Mouse (Mus musculus) ES-Bruce4 (cell line): Measurements from ENCODE around the gene Dpp10. TPM values are rescaled to one million over a fixed set of nuclear protein-coding genes. Genes with fewer than 3 reads are reported as not detected.

Experiments
- H3K27ac ChIP-seq: 2 replicates; pipeline ENCODE4 v1.5.1; 2012; ENCODE audit warnings: low read length, inconsistent platforms; ENCODE audit not compliant: insufficient read depth
- H3K27me3 ChIP-seq: 2 replicates; pipeline ENCODE4 v1.6.1; 2012; ENCODE audit warnings: mild to moderate bottlenecking, low read length, inconsistent platforms; ENCODE audit not compliant: control insufficient read depth, poor library complexity, insufficient read depth, severe bottlenecking
- H3K36me3 ChIP-seq: 2 replicates; pipeline ENCODE4 v1.6.1; 2012; ENCODE audit warnings: inconsistent platforms, mild to moderate bottlenecking, low read length, moderate library complexity; ENCODE audit not compliant: control insufficient read depth, poor library complexity, insufficient read depth, severe bottlenecking
- H3K4me1 ChIP-seq: one replicate; pipeline ENCODE4 v1.8.1; 2011; ENCODE audit warnings: low read length; ENCODE audit not compliant: control insufficient read depth, insufficient read depth
- H3K4me3 ChIP-seq: 2 replicates; pipeline ENCODE4 v1.5.1; 2011; ENCODE audit warnings: low read depth, mild to moderate bottlenecking, low read length
- H3K9ac ChIP-seq: 2 replicates; pipeline ENCODE4 v1.6.1; 2012; ENCODE audit warnings: low read depth, mild to moderate bottlenecking, inconsistent platforms; ENCODE audit not compliant: poor library complexity, severe bottlenecking
- H3K9me3 ChIP-seq: replicated peaks from 2 replicates; pipeline ENCODE4 v1.6.1; 2012; ENCODE audit warnings: mild to moderate bottlenecking, low read length, inconsistent platforms; ENCODE audit not compliant: control insufficient read depth, poor library complexity, insufficient read depth, severe bottlenecking
- CTCF ChIP-seq: IDR thresholded peaks from one replicate; pipeline ENCODE4 v1.8.1; 2011; ENCODE audit warnings: low read depth, low read length
- EP300 ChIP-seq: IDR thresholded peaks from 2 replicates; pipeline ENCODE4 v1.6.1; 2011; ENCODE audit warnings: low read depth, low read length; ENCODE audit not compliant: insufficient read depth
- POLR2A ChIP-seq: IDR thresholded peaks from one replicate; pipeline ENCODE4 v1.8.1; 2011; ENCODE audit warnings: low read length; ENCODE audit not compliant: insufficient read depth
- polyA plus RNA-seq: library from polyadenylated mRNA; stranded (reverse); fragments of >200 nt; gene quantifications from 2 replicates; pipeline ENCODE4 v1.2.4, GENCODE M21; 2011; ENCODE audit warnings: low read depth; ENCODE audit not compliant: missing spikeins, insufficient read depth, insufficient read length

The Dpp10 gene
- polyA plus RNA-seq, 1 experiment = 0.33 TPM

DNA sequence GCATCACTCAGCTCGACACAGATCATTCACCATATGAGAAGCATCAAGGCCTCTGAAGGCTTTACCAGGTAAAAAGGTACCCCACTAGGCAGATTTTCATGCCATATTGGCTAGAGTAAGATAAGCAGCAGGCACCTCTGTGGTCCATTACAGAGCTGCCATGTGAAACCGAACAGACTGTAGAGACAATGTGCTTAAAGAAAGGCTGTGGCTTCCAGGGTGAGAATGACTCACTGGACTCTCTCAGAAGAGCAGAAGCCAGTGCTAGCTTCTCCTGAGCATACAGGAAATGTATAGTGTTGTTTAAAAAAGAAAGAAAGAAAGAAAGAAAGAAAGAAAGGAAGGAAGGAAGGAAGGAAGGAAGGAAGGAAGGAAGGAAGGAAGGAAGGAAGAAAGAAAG lies 386.9 kb downstream of the Dpp10 start:
- Histone ChIP-seq H3K9me3 (no peaks in the 10 kb centered on the region), H3K4me3 (no peak overlapping the region), H3K27me3 (no peaks in the 10 kb centered on the region), H3K4me1 (no peaks in the 10 kb centered on the region), H3K9ac (no peak overlapping the region), H3K36me3 (no peaks in the 10 kb centered on the region), H3K27ac (no peak overlapping the region)
- TF ChIP-seq POLR2A (no peak), CTCF (no peak), EP300 (no peak)

GRCm38 (mm10) chr1:123656607-123657006 lies 388.8 kb downstream of the Dpp10 start:
- Histone ChIP-seq H3K4me1 (no peaks in the 10 kb centered on the region), H3K27ac (no peak overlapping the region), H3K9me3 (no peaks in the 10 kb centered on the region), H3K4me3 (no peak overlapping the region), H3K27me3 (no peaks in the 10 kb centered on the region), H3K36me3 (no peaks in the 10 kb centered on the region), H3K9ac (no peak overlapping the region)
- TF ChIP-seq POLR2A = no peak
- TF ChIP-seq EP300 = no peak
- no peak for TF ChIP-seq CTCF

GRCm38 (mm10) chr1:123637897-123638296 lies 407.5 kb downstream of the Dpp10 start:
- H3K4me1 ChIP-seq = no peaks in the 10 kb centered on the region
- TF ChIP-seq EP300 (no peak), POLR2A (no peak), CTCF (no peak)
- H3K36me3 ChIP-seq = no peaks in the 10 kb centered on the region
- H3K27me3 ChIP-seq = no peaks in the 10 kb centered on the region
- no peak overlapping the region for H3K27ac ChIP-seq
- H3K4me3 ChIP-seq = no peak overlapping the region
- no peak overlapping the region for H3K9ac ChIP-seq
- H3K9me3 ChIP-seq = no peaks in the 10 kb centered on the region

DNA sequence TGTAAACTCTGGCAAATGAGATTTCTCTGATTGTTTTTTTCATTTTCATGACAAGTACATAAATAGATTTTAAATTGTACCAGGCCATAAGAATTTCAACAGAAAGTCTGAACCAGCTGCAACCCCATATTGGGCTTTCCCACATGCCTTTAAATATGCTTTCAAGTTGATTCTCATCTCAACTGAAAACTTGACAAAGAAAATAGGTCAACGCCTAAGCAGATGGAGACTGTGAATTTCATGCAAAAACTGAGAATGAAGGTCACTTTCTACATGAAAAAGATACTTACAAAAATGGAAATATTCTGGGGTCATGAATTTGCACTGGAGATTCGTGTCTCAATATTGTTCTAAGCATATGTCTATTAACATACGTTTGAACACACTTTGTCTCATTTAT lies 417.1 kb downstream of the Dpp10 start:
- no peak overlapping the region for H3K9ac ChIP-seq
- no peak overlapping the region for H3K27ac ChIP-seq
- no peak overlapping the region for H3K4me3 ChIP-seq
- no peaks in the 10 kb centered on the region for H3K27me3 ChIP-seq
- no peaks in the 10 kb centered on the region for H3K4me1 ChIP-seq
- no peaks in the 10 kb centered on the region for H3K9me3 ChIP-seq
- TF ChIP-seq CTCF (no peak), POLR2A (no peak), EP300 (no peak)
- H3K36me3 ChIP-seq = no peaks in the 10 kb centered on the region

DNA sequence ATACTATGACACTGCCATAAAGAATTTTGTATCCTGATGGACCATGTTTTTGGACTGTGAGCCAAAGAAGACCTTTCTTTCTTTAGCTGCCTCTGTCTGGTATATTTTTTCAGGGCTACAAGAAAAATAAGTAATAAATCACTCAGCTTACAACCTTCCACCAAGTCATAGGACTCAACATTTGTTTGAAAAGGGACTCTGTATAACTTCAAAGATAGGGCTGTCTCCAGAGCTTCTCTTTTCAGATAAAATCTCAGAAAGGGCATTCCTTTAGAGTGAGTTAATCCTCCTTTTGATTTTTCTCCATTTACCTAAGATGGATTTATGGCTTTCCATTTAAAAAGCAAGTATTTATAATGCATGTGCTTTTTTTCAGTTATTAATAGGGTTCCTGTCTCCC lies 460.5 kb downstream of the Dpp10 start:
- no peaks in the 10 kb centered on the region for H3K9me3 ChIP-seq
- no peaks in the 10 kb centered on the region for H3K27me3 ChIP-seq
- no peak overlapping the region for H3K27ac ChIP-seq
- no peaks in the 10 kb centered on the region for H3K4me1 ChIP-seq
- no peak overlapping the region for H3K4me3 ChIP-seq
- H3K36me3 ChIP-seq = no peaks in the 10 kb centered on the region
- TF ChIP-seq CTCF (no peak), POLR2A (no peak), EP300 (no peak)
- H3K9ac ChIP-seq = no peak overlapping the region

DNA sequence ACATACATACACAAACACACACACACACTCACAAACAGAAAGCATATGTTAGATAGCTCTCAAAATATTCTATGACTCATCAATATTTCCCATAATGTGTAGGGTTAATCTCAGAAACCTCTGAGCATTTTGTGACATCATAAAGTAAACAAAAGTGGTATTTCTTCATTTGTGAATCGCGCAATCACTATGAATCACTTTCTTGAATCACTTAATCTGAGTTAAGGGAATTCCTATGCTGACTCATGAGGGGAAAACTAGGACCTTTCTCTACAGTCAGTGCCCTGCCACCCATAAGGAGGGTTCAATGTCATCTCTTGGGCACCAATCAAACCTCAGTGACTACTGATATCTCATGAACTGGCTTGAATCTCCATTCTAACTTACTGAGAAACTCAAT lies 465.2 kb downstream of the Dpp10 start:
- no peaks in the 10 kb centered on the region for H3K27me3 ChIP-seq
- H3K9ac ChIP-seq = no peak overlapping the region
- H3K4me1 ChIP-seq = no peaks in the 10 kb centered on the region
- no peak for TF ChIP-seq EP300
- TF ChIP-seq POLR2A = no peak
- no peak for TF ChIP-seq CTCF
- no peak overlapping the region for H3K4me3 ChIP-seq
- H3K36me3 ChIP-seq = no peaks in the 10 kb centered on the region
- no peaks in the 10 kb centered on the region for H3K9me3 ChIP-seq
- no peak overlapping the region for H3K27ac ChIP-seq

- TF ChIP-seq CTCF = no peak
- TF ChIP-seq POLR2A = no peak
- no peak for TF ChIP-seq EP300
- H3K4me3 ChIP-seq = no peak overlapping the region
Observed at GRCm38 (mm10) chr1:123573713-123574112, 471.6 kb downstream of the Dpp10 start.

More at GRCm38 (mm10) chr1:123573713-123574112, 471.6 kb downstream of the Dpp10 start:
- H3K9ac ChIP-seq = no peak overlapping the region
- no peaks in the 10 kb centered on the region for H3K36me3 ChIP-seq
- no peaks in the 10 kb centered on the region for H3K27me3 ChIP-seq
- H3K9me3 ChIP-seq = no peaks in the 10 kb centered on the region
- H3K27ac ChIP-seq = no peak overlapping the region
- no peaks in the 10 kb centered on the region for H3K4me1 ChIP-seq
